Mouse (Mus musculus) ES-E14 (cell line): Measurements from ENCODE around the gene Cmtm6. TPM values are rescaled to one million over a fixed set of nuclear protein-coding genes. Genes with fewer than 3 reads are reported as not detected.
A peak's percentile ranks its signal among the peaks of the same experiment; 100 is the strongest.

Source experiments
- DNase-seq: peaks from one replicate; pipeline ENCODE4 v3.0.0-alpha.2; 2013; ENCODE audit warnings: low read depth, low spot score
- H3K27ac ChIP-seq: 2 replicates; pipeline ENCODE4 v1.5.1; 2012; ENCODE audit warnings: low read depth, mild to moderate bottlenecking, low read length, moderate library complexity, mixed read lengths; ENCODE audit not compliant: poor library complexity, insufficient read depth, severe bottlenecking
- H3K36me3 ChIP-seq: 2 replicates; pipeline ENCODE4 v1.6.1; 2012; ENCODE audit warnings: mild to moderate bottlenecking, low read length, moderate library complexity, mixed read lengths; ENCODE audit not compliant: control insufficient read depth, poor library complexity, insufficient read depth, severe bottlenecking
- H3K4me1 ChIP-seq, 2 experiments: fragments of 150-350 bp in 1 of 2; sonication (generic) in 1 of 2; 2 replicates each; pipeline ENCODE4 v1.6.1; 2012; ENCODE audit warnings: low read length in 2 of 2, mild to moderate bottlenecking in 1 of 2, mixed read lengths in 1 of 2; ENCODE audit not compliant: control insufficient read depth in 2 of 2, insufficient read depth in 2 of 2, poor library complexity in 1 of 2
- H3K4me3 ChIP-seq, 2 experiments: fragments of 150-350 bp in 1 of 2; sonication (generic) in 1 of 2; 2 replicates each; pipeline ENCODE4 v1.5.1; 2012; ENCODE audit warnings: low read length in 2 of 2, low read depth in 1 of 2, mild to moderate bottlenecking in 1 of 2, mixed read lengths in 1 of 2; ENCODE audit not compliant: insufficient read depth in 1 of 2, poor library complexity in 1 of 2, severe bottlenecking in 1 of 2
- H3K9ac ChIP-seq: 2 replicates; pipeline ENCODE4 v1.6.1; 2012; ENCODE audit warnings: low read depth, mild to moderate bottlenecking, low read length, mixed read lengths; ENCODE audit not compliant: poor library complexity, insufficient read depth, severe bottlenecking
- H3K9me3 ChIP-seq: fragments of 150-350 bp; sonication (generic); 2 replicates; pipeline ENCODE4 v1.6.1; 2012; ENCODE audit warnings: low read depth, mild to moderate bottlenecking, low read length; ENCODE audit not compliant: control insufficient read depth, insufficient read depth
- CHD2 ChIP-seq: IDR thresholded peaks from 2 replicates; pipeline ENCODE4 v1.6.1; 2014; ENCODE audit warnings: mild to moderate bottlenecking, low read depth, low read length, inconsistent platforms
- HCFC1 ChIP-seq: IDR thresholded peaks from 2 replicates; pipeline ENCODE4 v1.6.1; 2012; ENCODE audit warnings: low read length, inconsistent platforms, borderline replicate concordance; ENCODE audit not compliant: insufficient read depth
- MAFK ChIP-seq: IDR thresholded peaks from 2 replicates; pipeline ENCODE4 v1.6.1; 2014; ENCODE audit warnings: mild to moderate bottlenecking, low read depth, low read length, inconsistent platforms; ENCODE audit not compliant: insufficient read depth
- ZC3H11A ChIP-seq: IDR thresholded peaks from 2 replicates; pipeline ENCODE4 v1.6.1; 2012; ENCODE audit warnings: low read depth, mild to moderate bottlenecking, inconsistent platforms, low read length, borderline replicate concordance
- ZNF384 ChIP-seq: IDR thresholded peaks from 2 replicates; pipeline ENCODE4 v1.6.1; 2012; ENCODE audit warnings: low read depth, low read length, inconsistent platforms
- in situ Hi-C, 2 experiments: fragments of 600-800 bp; cut with MboI; formaldehyde crosslinking; loops; one replicate each; pipeline ENCODE4 v1.15.1; 2025; ENCODE audit warnings: low sequenced_read_pairs in 2 of 2, inconsistent platforms in 1 of 2; ENCODE audit not compliant: unreplicated experiment in 2 of 2
- total RNA-seq: library from RNA; depleted of rRNA; stranded (reverse); fragments of 300-350 nt; gene quantifications from 2 replicates; pipeline ENCODE4 v1.2.3, GENCODE M21; 2012; rRNA removed

Gene Cmtm6
- total RNA-seq = 74.4 and 118 TPM in 2 replicates

DNA sequence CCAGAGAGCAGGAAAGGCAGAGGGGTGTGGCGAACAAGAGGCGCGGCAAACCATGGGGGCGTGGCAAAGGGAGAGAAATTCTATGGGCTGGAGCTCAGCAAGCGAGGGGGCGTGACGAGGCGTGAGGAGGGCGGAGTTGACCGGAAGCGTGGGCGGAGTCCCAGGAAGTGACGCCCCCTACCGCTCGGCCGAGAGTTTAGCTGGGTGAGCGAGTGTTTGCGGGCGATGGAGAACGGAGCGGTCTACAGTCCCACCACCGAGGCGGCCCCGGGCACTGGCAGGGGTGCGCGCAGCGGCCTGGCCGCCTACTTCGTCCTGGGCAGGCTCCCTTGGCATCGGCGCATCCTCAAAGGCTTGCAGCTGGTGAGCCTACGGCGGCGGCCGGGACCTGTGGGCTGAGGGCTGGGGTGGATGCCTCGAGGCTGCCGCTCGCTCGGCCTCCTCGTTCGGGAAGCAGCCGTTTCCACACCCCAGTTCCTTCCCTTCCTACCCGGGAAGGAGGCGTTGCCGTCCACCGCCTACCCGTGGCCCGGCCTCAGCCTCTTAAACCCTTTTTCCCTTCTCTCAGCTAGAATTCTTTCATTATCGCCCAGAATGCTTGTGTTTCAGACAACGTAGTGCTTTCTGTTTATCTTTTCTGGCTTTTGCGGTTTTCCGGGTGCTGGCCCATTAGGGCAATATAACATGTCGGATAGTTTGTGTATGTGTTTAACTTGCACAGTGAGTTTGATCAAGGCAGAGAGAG lies at the start of gene Cmtm6:
TSS of gene Cmtm6 (plus strand) at position 106 of the 745 bp plus-strand sequence.
- peaks cover 8 to 18% of the 10 kb centered on the region in 2 experiments for H3K4me1 ChIP-seq
- peak within 1 kb of the TSS; percentile 87 for H3K9ac ChIP-seq
- peak; percentile 96 for DNase-seq
- in situ Hi-C loops = no loop called here
- TF ChIP-seq MAFK (no peak), HCFC1 (no peak), ZC3H11A (no peak), ZNF384 (no peak), CHD2 (no peak)
- no peaks in the 10 kb centered on the region for H3K36me3 ChIP-seq
- H3K9me3 ChIP-seq = no peaks in the 10 kb centered on the region
- H3K4me3 ChIP-seq = peak within 1 kb of the TSS; percentile 88 to 99
- peak within 1 kb of the TSS; percentile 15; the same call in 1 of the 2 replicates for H3K27ac ChIP-seq

DNA sequence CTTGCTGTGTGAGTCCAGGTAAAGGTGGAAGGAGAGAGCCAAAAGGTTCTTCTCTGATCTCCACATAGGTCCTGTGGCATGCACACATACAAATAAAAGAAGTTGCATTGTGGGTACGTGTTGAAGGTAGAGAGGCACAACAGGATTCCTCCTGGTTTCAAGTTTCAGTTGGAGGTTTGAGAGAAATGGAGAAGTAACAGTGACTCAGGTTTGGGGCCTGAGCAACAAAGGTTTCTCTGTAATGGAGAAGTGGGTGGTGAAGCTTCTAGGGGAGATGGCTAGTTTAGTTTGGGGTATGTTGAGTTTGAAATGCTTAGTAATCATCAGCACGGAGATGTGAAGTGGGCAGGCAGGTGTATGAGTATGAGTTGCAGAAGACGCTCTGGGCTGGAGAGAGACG lies 48.7 kb upstream of the Cmtm6 start:
- no peak for DNase-seq
- Histone ChIP-seq H3K27ac (no peak overlapping the region), H3K4me3 (no peak overlapping the region), H3K9me3 (no peaks in the 10 kb centered on the region), H3K9ac (no peak overlapping the region), H3K36me3 (no peaks in the 10 kb centered on the region), H3K4me1 (no peaks in the 10 kb centered on the region)
- in situ Hi-C loops = no loop called here
- no peak for TF ChIP-seq CHD2
- TF ChIP-seq HCFC1 = no peak
- no peak for TF ChIP-seq ZC3H11A
- TF ChIP-seq ZNF384 = no peak
- no peak for TF ChIP-seq MAFK

DNA sequence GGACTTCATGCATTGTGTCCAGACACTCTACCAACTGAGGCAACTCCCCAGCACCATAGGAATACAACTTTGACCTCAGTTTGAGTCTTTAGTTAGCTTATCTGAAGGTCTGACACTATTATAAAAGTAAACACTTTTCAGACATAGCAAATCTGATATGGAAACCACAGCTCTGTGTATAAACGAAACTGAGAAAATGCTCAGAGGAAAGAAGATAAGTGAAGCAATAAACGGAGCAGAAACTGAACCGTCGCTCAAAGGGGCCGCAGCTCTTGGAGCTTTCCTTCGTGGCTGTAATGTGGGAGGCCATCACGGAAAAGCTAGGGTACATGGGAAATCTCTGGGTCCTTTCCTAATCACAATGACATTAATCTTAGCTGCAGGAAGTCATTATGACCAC lies 44.7 kb upstream of the Cmtm6 start:
- Histone ChIP-seq H3K27ac (no peak overlapping the region), H3K4me3 (no peak overlapping the region), H3K9ac (no peak overlapping the region), H3K4me1 (peaks cover 2 to 4% of the 10 kb centered on the region in 2 experiments; a peak in 3 of 4 replicates), H3K36me3 (no peaks in the 10 kb centered on the region), H3K9me3 (no peaks in the 10 kb centered on the region)
- no peak for DNase-seq
- in situ Hi-C loops = no loop called here
- TF ChIP-seq ZC3H11A (no peak), ZNF384 (no peak), MAFK (no peak), CHD2 (no peak)

DNA sequence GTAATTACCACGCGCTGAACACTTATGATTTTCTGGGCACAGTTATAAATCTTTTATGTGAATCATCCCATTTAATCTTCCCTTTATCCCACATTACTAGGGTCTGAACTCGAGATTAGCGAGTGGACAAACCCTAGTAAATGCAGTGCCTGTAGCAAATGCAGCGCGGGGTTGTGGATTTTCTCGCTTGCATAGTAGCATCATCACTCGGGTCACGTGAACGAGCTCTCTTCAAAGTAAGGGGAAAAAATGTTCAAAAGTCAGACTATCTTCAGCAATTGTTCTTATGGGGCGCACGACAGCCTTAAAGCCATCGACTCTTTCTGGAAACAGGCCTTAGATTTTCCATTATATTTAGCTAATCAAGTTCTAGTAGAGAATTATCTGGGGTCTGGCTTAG lies 43.3 kb upstream of the Cmtm6 start:
- TF ChIP-seq MAFK = no peak
- TF ChIP-seq CHD2 = no peak
- H3K9me3 ChIP-seq = no peaks in the 10 kb centered on the region
- peak overlapping the region; percentile 78; the same call in 1 of the 2 replicates for H3K9ac ChIP-seq
- no peak overlapping the region for H3K27ac ChIP-seq
- H3K36me3 ChIP-seq = peaks cover 5% of the 10 kb centered on the region; the same call in 1 of the 2 replicates
- in situ Hi-C loops = no loop called here
- peak overlapping the region in 1 of 2 experiments; percentile 94; a peak in 2 of 4 replicates for H3K4me3 ChIP-seq
- DNase-seq = no peak
- peaks cover 2 to 4% of the 10 kb centered on the region in 2 experiments; a peak in 3 of 4 replicates for H3K4me1 ChIP-seq
